Mouse (Mus musculus) intestine, postnatal 0 days (tissue): ENCODE results near the gene Asb2. TPM values are rescaled to one million over a fixed set of nuclear protein-coding genes. Genes with fewer than 3 reads are reported as not detected.

Source experiments
- ATAC-seq: fragments of 200-750 bp; cut with Nextera tagmentation; 2 replicates; pipeline ENCODE4 v1.8.0; 2017; ENCODE audit warnings: mild to moderate bottlenecking, moderate TSS enrichment, moderate library complexity
- H3K27ac ChIP-seq: fragments of 300-500 bp; sonication (generic); 2 replicates; pipeline ENCODE4 v1.5.1; 2014; ENCODE audit warnings: mild to moderate bottlenecking, low read depth, low read length, moderate library complexity
- H3K27me3 ChIP-seq: fragments of 300-500 bp; sonication (generic); replicated peaks from 2 replicates; pipeline ENCODE4 v1.6.1; 2014; ENCODE audit warnings: low read length, mixed read lengths; ENCODE audit not compliant: control insufficient read depth, insufficient read depth
- H3K36me3 ChIP-seq: fragments of 300-500 bp; sonication (generic); 2 replicates; pipeline ENCODE4 v1.6.1; 2014; ENCODE audit warnings: mild to moderate bottlenecking, moderate library complexity; ENCODE audit not compliant: control insufficient read depth, insufficient read depth
- H3K4me1 ChIP-seq: fragments of 300-500 bp; sonication (generic); replicated peaks from 2 replicates; pipeline ENCODE4 v1.6.1; 2014; ENCODE audit warnings: antibody characterized with exemption, low read length, mixed read lengths; ENCODE audit not compliant: control insufficient read depth, insufficient read depth
- H3K4me2 ChIP-seq: fragments of 300-500 bp; sonication (generic); replicated peaks from 2 replicates; pipeline ENCODE4 v1.6.1; 2014; ENCODE audit warnings: low read depth, mild to moderate bottlenecking, moderate library complexity
- H3K4me3 ChIP-seq: fragments of 300-500 bp; sonication (generic); 2 replicates; pipeline ENCODE4 v1.5.1; 2014; ENCODE audit warnings: low read depth, low read length
- H3K9ac ChIP-seq: fragments of 300-500 bp; sonication (generic); 2 replicates; pipeline ENCODE4 v1.6.1; 2014; ENCODE audit warnings: mild to moderate bottlenecking, low read depth, low read length
- H3K9me3 ChIP-seq: fragments of 300-500 bp; sonication (generic); 2 replicates; pipeline ENCODE4 v1.6.1; 2016; ENCODE audit warnings: mixed run types; ENCODE audit not compliant: control insufficient read depth
- CTCF ChIP-seq: sonication (generic); IDR thresholded peaks from 2 replicates; pipeline ENCODE4 v1.5.1; 2016; ENCODE audit warnings: low read depth, mild to moderate bottlenecking, control low read depth, antibody characterized with exemption, moderate library complexity
- WGBS: fragments of 180-500 bp; shearing (Covaris S2); extraction: QIAGEN DNeasy Blood & Tissue Kit; methylation state at CpG from one replicate; pipeline ENCODE4 v1.1.7; 2014; 5-methylcytosine and 5-hydroxymethylcytosine counted together
- polyA plus RNA-seq: library from polyadenylated mRNA; unstranded; fragments of >200 nt; fragmentation: Nextera tagmentation; extraction: Ambion mirVana; gene quantifications from 2 replicates; pipeline ENCODE4 v1.2.1, GENCODE M21; 2015

Asb2 gene
- polyA plus RNA-seq, 1 experiment from 2014 or later: 15.1 TPM

- H3K4me1 ChIP-seq: no peaks in the 10 kb centered on the region
- no peak overlapping the region for H3K4me2 ChIP-seq
- ATAC-seq: no peak
- H3K27ac ChIP-seq: no peak overlapping the region
- peak; percentile 61 for TF ChIP-seq CTCF
- no peaks in the 10 kb centered on the region for H3K27me3 ChIP-seq
- no peaks in the 10 kb centered on the region for H3K36me3 ChIP-seq
- no peaks in the 10 kb centered on the region for H3K9me3 ChIP-seq
- no peak overlapping the region for H3K4me3 ChIP-seq
- WGBS: 40% methylated on average over 2 of the region's 2 CpGs
- no peak overlapping the region for H3K9ac ChIP-seq
Observed at GRCm38 (mm10) chr12:103306224-103306623, 49.6 kb downstream of the Asb2 start.

GRCm38 (mm10) chr12:103302960-103303359 lies 52.8 kb downstream of the Asb2 start:
- Histone ChIP-seq H3K4me3 (no peak overlapping the region), H3K36me3 (no peaks in the 10 kb centered on the region), H3K4me1 (no peaks in the 10 kb centered on the region), H3K4me2 (no peak overlapping the region), H3K27ac (no peak overlapping the region), H3K9me3 (no peaks in the 10 kb centered on the region), H3K9ac (no peak overlapping the region), H3K27me3 (no peaks in the 10 kb centered on the region)
- no peak for TF ChIP-seq CTCF
- WGBS: 75% methylated on average over 1 of the region's 1 CpGs
- ATAC-seq: no peak

GRCm38 (mm10) chr12:103301645-103302044 lies 54.2 kb downstream of the Asb2 start:
- no peaks in the 10 kb centered on the region for H3K9me3 ChIP-seq
- no peak overlapping the region for H3K27ac ChIP-seq
- H3K4me2 ChIP-seq: no peak overlapping the region
- ATAC-seq: no peak
- TF ChIP-seq CTCF: peak; percentile 90
- H3K27me3 ChIP-seq: no peaks in the 10 kb centered on the region
- no peaks in the 10 kb centered on the region for H3K36me3 ChIP-seq
- WGBS: 52% methylated on average over 2 of the region's 2 CpGs
- no peak overlapping the region for H3K4me3 ChIP-seq
- no peak overlapping the region for H3K9ac ChIP-seq
- H3K4me1 ChIP-seq: no peaks in the 10 kb centered on the region

GRCm38 (mm10) chr12:103300493-103300892 lies 55.3 kb downstream of the Asb2 start:
- no peak for ATAC-seq
- no peak overlapping the region for H3K27ac ChIP-seq
- no peaks in the 10 kb centered on the region for H3K9me3 ChIP-seq
- H3K27me3 ChIP-seq: no peaks in the 10 kb centered on the region
- TF ChIP-seq CTCF: no peak
- WGBS: 53% methylated on average over 9 of the region's 9 CpGs
- no peak overlapping the region for H3K4me2 ChIP-seq
- H3K9ac ChIP-seq: no peak overlapping the region
- H3K4me1 ChIP-seq: no peaks in the 10 kb centered on the region
- H3K4me3 ChIP-seq: no peak overlapping the region
- no peaks in the 10 kb centered on the region for H3K36me3 ChIP-seq

GRCm38 (mm10) chr12:103296292-103296691 lies 59.5 kb downstream of the Asb2 start:
- Histone ChIP-seq H3K36me3 (no peaks in the 10 kb centered on the region), H3K27me3 (no peaks in the 10 kb centered on the region), H3K4me1 (no peaks in the 10 kb centered on the region), H3K4me2 (no peak overlapping the region), H3K9ac (no peak overlapping the region), H3K9me3 (no peaks in the 10 kb centered on the region), H3K27ac (no peak overlapping the region), H3K4me3 (no peak overlapping the region)
- ATAC-seq: no peak
- no peak for TF ChIP-seq CTCF
- 32% methylated on average over 4 of the region's 4 CpGs for WGBS

GRCm38 (mm10) chr12:103292366-103292765 lies 63.4 kb downstream of the Asb2 start:
- Histone ChIP-seq H3K4me2 (no peak overlapping the region), H3K9me3 (no peaks in the 10 kb centered on the region), H3K9ac (no peak overlapping the region), H3K27ac (no peak overlapping the region), H3K36me3 (no peaks in the 10 kb centered on the region), H3K4me1 (no peaks in the 10 kb centered on the region), H3K27me3 (no peaks in the 10 kb centered on the region), H3K4me3 (no peak overlapping the region)
- 0 out of 2 replicates have a peak, but pooled peaks have one; percentile 33 for ATAC-seq
- no peak for TF ChIP-seq CTCF
- 48% methylated on average over 3 of the region's 3 CpGs for WGBS

- no peak for TF ChIP-seq CTCF
- Histone ChIP-seq H3K4me2 (no peak overlapping the region), H3K4me1 (no peaks in the 10 kb centered on the region), H3K27me3 (no peaks in the 10 kb centered on the region), H3K27ac (no peak overlapping the region), H3K9me3 (no peaks in the 10 kb centered on the region), H3K4me3 (no peak overlapping the region), H3K9ac (no peak overlapping the region), H3K36me3 (no peaks in the 10 kb centered on the region)
- no peak for ATAC-seq
- 73% methylated on average over 4 of the region's 4 CpGs for WGBS
Observed at GRCm38 (mm10) chr12:103287276-103287675, 68.5 kb downstream of the Asb2 start.
